Mouse (Mus musculus) heart, postnatal 0 days (tissue): ENCODE measurements at regions not wholly inside any gene's neighbourhood (a gene's known extent, or its start where the extent isn't known, plus 50 kb on each side); places are given as distances from the start of the nearest gene placed in this dataset.

Experiments
- ATAC-seq: fragments of 200-750 bp; cut with Nextera tagmentation; 2 replicates; pipeline ENCODE4 v1.8.0; 2017; ENCODE audit warnings: low read depth, moderate number of reproducible peaks, moderate library complexity; ENCODE audit not compliant: insufficient read depth
- DNase-seq: peaks from one replicate; pipeline ENCODE4 v3.0.0-alpha.2; 2016; ENCODE audit warnings: low spot score
- H3K27ac ChIP-seq: fragments of 300-500 bp; sonication (generic); 2 replicates; pipeline ENCODE4 v1.5.1; 2014; ENCODE audit warnings: low read depth, mild to moderate bottlenecking
- H3K27me3 ChIP-seq: fragments of 300-500 bp; sonication (generic); 2 replicates; pipeline ENCODE4 v1.6.1; 2014; ENCODE audit warnings: low read length, mixed read lengths; ENCODE audit not compliant: control insufficient read depth, insufficient read depth
- H3K36me3 ChIP-seq: fragments of 300-500 bp; sonication (generic); replicated peaks from 2 replicates; pipeline ENCODE4 v1.6.1; 2014; ENCODE audit warnings: low read length, mixed read lengths; ENCODE audit not compliant: control insufficient read depth, insufficient read depth
- H3K4me1 ChIP-seq: fragments of 300-500 bp; sonication (generic); 2 replicates; pipeline ENCODE4 v1.6.1; 2014; ENCODE audit warnings: antibody characterized with exemption; ENCODE audit not compliant: control insufficient read depth, insufficient read depth
- H3K4me2 ChIP-seq: fragments of 300-500 bp; sonication (generic); 2 replicates; pipeline ENCODE4 v1.6.1; 2014; ENCODE audit warnings: low read depth, mild to moderate bottlenecking, low read length, moderate library complexity
- H3K4me3 ChIP-seq: fragments of 300-500 bp; sonication (generic); 2 replicates; pipeline ENCODE4 v1.5.1; 2014; ENCODE audit warnings: low read depth, low read length
- H3K9ac ChIP-seq: fragments of 300-500 bp; sonication (generic); replicated peaks from 2 replicates; pipeline ENCODE4 v1.6.1; 2014; ENCODE audit warnings: low read depth, low read length, mixed read lengths
- H3K9me3 ChIP-seq: fragments of 300-500 bp; sonication (generic); replicated peaks from 2 replicates; pipeline ENCODE4 v1.6.1; 2016; ENCODE audit warnings: low read length; ENCODE audit not compliant: control insufficient read depth
- CTCF ChIP-seq: IDR thresholded peaks from 2 replicates; pipeline ENCODE4 v1.5.1; 2016; ENCODE audit warnings: antibody characterized with exemption, control low read depth, low read depth
- EP300 ChIP-seq: IDR thresholded peaks from 2 replicates; pipeline ENCODE4 v1.6.1; 2016; ENCODE audit warnings: antibody characterized with exemption, low read depth
- WGBS: fragments of 180-500 bp; shearing (Covaris S2); extraction: QIAGEN DNeasy Blood & Tissue Kit; methylation state at CpG from one replicate; pipeline ENCODE4 v1.1.7; 2014; 5-methylcytosine and 5-hydroxymethylcytosine counted together

DNA sequence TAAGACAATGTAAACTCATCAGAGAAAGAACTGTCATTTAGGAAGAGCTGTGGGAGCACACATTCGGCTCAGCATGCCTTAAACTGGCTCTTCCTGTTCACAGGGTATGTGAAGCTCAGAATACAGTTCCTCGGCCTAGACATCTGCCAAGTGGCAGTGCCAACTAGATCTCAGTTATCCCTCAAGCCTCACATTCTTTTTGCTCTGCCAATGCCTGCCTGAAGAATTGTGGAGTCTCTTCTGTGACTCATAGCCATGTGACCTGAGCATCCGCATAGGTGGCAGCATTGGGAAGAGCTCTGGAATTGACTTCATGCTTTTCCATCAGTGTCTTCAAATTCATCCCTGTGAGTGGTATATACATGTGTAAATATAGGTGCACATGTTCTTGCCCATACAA is 59.7 kb downstream of the Prlhr start:
- Histone ChIP-seq H3K27me3 (no peaks in the 10 kb centered on the region), H3K9me3 (no peaks in the 10 kb centered on the region), H3K27ac (no peak overlapping the region), H3K4me2 (no peak overlapping the region), H3K4me3 (no peak overlapping the region), H3K4me1 (no peaks in the 10 kb centered on the region), H3K9ac (no peak overlapping the region), H3K36me3 (no peaks in the 10 kb centered on the region)
- ATAC-seq (no peak), DNase-seq (no peak)
- 77% methylated on average over 3 of the region's 3 CpGs for WGBS
- no peak for TF ChIP-seq EP300
- TF ChIP-seq CTCF: no peak

DNA sequence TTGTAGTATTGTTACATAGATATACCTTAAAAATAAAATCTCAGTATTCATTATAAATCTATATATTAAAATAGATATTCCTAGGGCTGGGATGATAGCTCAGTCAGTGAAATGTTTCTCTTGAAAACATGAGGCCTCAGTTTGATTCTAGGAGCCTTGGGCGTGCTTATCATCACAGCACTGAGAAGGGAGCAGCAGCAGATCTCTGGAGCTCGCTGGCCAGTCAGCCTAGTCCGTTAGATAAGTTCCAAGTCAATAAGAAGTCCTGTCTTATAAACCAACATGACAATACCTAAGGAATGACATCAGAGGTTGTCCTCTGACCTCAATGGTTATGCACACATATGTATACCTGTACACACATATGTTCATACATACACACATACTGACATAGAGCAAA is 68.7 kb downstream of the Prlhr start:
- H3K36me3 ChIP-seq: no peaks in the 10 kb centered on the region
- ATAC-seq (no peak), DNase-seq (no peak)
- WGBS: 39% methylated on average over 3 of the region's 3 CpGs
- no peaks in the 10 kb centered on the region for H3K27me3 ChIP-seq
- H3K4me1 ChIP-seq: no peaks in the 10 kb centered on the region
- H3K9ac ChIP-seq: no peak overlapping the region
- H3K4me3 ChIP-seq: no peak overlapping the region
- H3K27ac ChIP-seq: no peak overlapping the region
- H3K4me2 ChIP-seq: no peak overlapping the region
- no peaks in the 10 kb centered on the region for H3K9me3 ChIP-seq
- no peak for TF ChIP-seq CTCF
- no peak for TF ChIP-seq EP300

DNA sequence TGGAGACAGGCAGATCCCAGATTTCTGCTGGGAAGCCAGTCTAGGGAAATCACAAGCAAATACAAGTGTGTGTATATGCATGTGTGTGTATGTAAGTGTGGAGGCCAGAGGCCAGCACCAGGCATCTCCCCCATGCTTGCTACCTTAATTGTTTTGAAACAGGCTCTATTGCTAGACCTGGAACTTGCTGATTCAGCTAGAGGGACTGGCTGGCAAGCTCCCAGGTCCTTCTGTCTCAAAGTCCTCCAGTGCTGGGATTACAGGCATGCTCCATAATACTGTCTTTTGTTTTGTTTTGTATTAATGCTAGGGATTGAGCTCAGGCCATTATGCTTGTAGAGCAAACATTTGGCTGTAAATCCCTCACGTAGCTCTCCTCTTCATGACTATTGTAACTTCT is 70.4 kb downstream of the Prlhr start:
- 67% methylated on average over 1 of the region's 1 CpGs for WGBS
- DNase-seq: no peak
- Histone ChIP-seq H3K4me3 (no peak overlapping the region), H3K9ac (no peak overlapping the region), H3K4me1 (no peaks in the 10 kb centered on the region), H3K9me3 (no peaks in the 10 kb centered on the region), H3K27me3 (no peaks in the 10 kb centered on the region), H3K4me2 (no peak overlapping the region), H3K27ac (no peak overlapping the region), H3K36me3 (no peaks in the 10 kb centered on the region)
- TF ChIP-seq CTCF: no peak
- no peak for TF ChIP-seq EP300
- ATAC-seq: no peak

DNA sequence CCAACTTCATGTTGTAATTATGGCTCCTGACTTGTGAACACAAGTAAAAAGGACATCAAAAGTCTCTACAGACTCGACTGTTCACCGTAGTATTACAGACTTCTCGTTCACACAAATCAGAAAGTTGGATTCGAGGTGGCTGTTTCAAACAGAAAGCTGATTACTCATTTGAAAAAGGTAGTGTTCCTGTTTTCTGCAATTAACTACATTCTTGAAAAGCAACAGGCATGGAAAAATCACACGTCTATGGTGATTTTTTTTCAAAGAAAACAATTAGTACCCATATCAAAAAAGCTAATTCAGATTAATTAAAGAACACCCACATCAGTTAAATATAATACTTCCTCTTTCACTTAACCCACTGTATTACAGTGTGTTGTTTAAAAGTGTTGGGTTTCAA is 71.5 kb downstream of the Prlhr start:
- Histone ChIP-seq H3K27ac (no peak overlapping the region), H3K4me3 (no peak overlapping the region), H3K9ac (no peak overlapping the region), H3K9me3 (no peaks in the 10 kb centered on the region), H3K4me2 (no peak overlapping the region), H3K27me3 (no peaks in the 10 kb centered on the region), H3K4me1 (no peaks in the 10 kb centered on the region), H3K36me3 (no peaks in the 10 kb centered on the region)
- no peak for ATAC-seq
- TF ChIP-seq CTCF (no peak), EP300 (no peak)
- 67% methylated on average over 5 of the region's 5 CpGs for WGBS
- DNase-seq: no peak

DNA sequence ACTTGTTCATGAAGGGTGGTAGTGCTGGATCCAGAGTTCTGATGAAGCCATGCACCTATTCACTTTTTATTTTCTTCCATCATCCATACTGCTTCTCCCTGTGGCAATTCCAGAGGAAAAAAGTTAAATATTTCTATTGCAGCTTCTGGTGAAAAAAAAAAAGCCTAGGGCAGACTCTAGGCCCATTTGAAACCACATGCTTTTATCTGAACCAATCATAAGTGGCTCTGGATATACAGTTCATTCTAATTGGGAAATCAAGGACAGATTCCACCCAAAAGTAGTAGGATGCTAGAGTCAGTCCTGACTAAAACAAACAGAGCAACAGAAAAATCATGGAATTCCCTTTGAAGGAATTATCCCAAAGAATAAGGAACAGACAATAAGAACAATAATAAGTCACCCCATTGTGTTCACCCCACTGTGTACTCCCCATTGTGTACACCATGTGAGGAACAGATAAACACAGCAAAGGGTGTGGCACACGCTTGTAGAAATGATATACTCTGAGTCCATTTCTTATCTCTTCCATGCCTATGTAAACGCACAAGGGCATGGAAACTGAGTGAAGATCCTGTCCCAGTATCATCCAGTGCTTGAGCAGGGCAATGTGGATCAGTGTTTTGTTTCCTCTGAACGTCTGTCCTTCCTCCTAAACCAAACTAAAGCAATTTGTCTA is 81.4 kb downstream of the Prlhr start:
- H3K36me3 ChIP-seq: no peaks in the 10 kb centered on the region
- WGBS: 41% methylated on average over 3 of the region's 3 CpGs
- H3K9me3 ChIP-seq: no peaks in the 10 kb centered on the region
- H3K27me3 ChIP-seq: no peaks in the 10 kb centered on the region
- H3K27ac ChIP-seq: no peak overlapping the region
- TF ChIP-seq CTCF (no peak), EP300 (no peak)
- no peak overlapping the region for H3K9ac ChIP-seq
- ATAC-seq: no peak
- H3K4me1 ChIP-seq: no peaks in the 10 kb centered on the region
- no peak for DNase-seq
- H3K4me3 ChIP-seq: no peak overlapping the region
- H3K4me2 ChIP-seq: no peak overlapping the region

DNA sequence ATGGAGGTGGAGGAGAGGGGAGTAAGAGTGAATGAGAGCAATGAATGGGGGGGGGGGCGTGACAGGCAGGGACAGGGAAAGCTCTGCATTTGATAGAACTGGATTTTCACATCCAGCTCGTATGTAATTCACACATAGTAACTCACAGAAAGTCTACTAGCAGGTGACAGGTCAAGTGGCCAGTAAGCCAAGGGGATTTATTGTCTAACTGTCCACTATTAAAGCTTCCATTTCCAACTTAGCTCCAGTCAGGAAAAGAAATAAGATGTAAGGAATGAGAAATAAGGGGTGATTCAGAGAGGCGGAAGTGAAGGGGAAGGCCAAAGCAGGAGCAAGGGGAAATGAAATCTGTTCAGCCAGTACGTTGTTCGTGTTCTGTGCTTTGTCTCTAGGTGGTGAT is 83.4 kb downstream of the Prlhr start:
- ATAC-seq: no peak
- Histone ChIP-seq H3K27me3 (no peaks in the 10 kb centered on the region), H3K9me3 (no peaks in the 10 kb centered on the region), H3K4me2 (no peak overlapping the region), H3K9ac (no peak overlapping the region), H3K27ac (no peak overlapping the region), H3K4me1 (no peaks in the 10 kb centered on the region), H3K36me3 (no peaks in the 10 kb centered on the region), H3K4me3 (no peak overlapping the region)
- 52% methylated on average over 5 of the region's 5 CpGs for WGBS
- TF ChIP-seq CTCF (no peak), EP300 (no peak)
- DNase-seq: no peak
